Mouse (Mus musculus) v-Abl transformed pro-B cells (cell line): Measurements from ENCODE around the gene Snx18.

ENCODE experiments used
- in situ Hi-C, 2 experiments: fragments of 400-800 bp; cut with MboI; formaldehyde crosslinking; loops; one replicate each; pipeline ENCODE4 v1.15.1; 2025; ENCODE audit not compliant: unreplicated experiment in 2 of 2

The Snx18 gene

GRCm38 (mm10) chr13:113617891-113618823 lies at the start of gene Snx18:
Gene Snx18 (minus strand): TSS chr13:113618564.
- in situ Hi-C loops: loop anchor here (5.0 to 25.0 kb wide), 6 partner anchors 281 to 1331 kb away; partner anchors contain the start of genes Ankrd55 (in 1 of the 2) and Gpx8 (in 1 of the 2)

DNA sequence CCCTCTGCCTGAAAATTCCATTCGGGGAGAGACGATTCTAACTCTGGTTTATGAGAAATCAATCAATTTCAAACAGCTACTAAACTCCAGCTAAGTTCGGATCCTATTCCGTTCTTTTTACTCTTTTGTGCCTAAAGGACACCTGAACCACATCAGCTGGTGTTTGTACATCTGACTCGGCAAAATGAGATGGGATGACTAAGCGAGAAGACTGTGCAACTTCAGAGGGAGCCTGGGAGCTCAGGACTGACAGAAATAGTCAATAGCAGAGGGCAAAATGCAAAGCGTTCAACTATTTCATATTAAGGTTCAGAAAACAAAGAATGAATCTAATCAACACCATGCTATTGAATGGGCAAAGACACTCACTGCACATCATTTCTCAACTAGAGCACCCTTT lies 45.5 kb upstream of the Snx18 start:
- in situ Hi-C loops: no loop called here

DNA sequence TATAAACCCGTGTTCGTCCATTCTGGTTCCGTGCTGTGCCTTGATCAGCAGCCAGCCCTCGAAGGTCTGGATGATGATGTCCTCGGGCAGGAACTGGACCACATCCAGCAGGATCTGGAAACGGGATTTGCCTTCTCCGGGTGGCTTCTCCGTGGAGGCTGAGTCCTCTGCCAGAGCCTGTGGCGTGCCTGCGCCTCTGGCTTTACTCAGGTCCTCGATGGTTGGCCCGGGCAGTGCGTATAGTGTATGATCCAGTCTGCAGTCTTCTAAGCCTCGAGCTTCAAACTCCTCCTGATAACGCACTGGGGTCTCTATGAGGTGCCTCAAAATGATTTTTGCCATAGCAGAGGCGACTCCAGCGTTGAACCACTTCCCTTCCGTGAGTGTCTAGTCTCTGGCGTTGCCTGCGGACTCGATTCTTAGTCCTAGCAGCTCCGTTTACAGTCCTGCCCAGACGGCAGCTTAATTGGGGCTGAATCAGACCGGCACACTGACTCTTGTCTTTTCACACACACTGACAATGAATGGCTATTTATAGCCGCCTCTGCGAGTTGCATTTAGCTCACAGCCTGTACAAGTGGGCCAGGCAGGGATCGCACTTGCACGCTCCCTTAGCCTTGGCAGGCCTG lies 44.9 kb upstream of the Snx18 start, which contains the start of gene Hspb3:
Gene Hspb3 (minus strand): TSS at position 526 of the 629 bp plus-strand sequence.
- in situ Hi-C loops: no loop called here

- in situ Hi-C loops: no loop called here
Measured at GRCm38 (mm10) chr13:113661826-113662271, 43.5 kb upstream of the Snx18 start.

- in situ Hi-C loops: no loop called here
Measured at GRCm38 (mm10) chr13:113660576-113661310, 42.4 kb upstream of the Snx18 start.

- in situ Hi-C loops: no loop called here
Measured at GRCm38 (mm10) chr13:113657204-113657603, 38.8 kb upstream of the Snx18 start.

DNA sequence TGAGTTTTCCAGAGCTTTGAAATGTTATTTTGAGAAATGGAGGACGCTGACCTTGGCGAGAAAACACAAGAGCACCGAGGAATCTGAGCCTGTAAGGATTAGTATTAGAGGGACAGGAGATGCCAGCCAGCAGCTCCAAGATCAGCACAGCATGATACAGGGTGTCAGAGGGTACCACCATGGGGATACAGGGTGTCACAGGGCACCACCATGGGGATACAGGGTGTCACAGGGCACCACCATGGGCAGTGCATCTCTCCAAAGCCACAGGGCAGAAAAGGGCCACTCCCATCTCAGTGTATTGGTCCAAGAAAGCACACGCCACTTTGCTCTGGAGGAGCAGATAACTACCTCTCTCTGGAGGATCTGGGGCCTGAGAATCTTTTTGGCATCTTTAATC lies 38.3 kb upstream of the Snx18 start:
- in situ Hi-C loops: no loop called here

GRCm38 (mm10) chr13:113655511-113655910 lies 37.1 kb upstream of the Snx18 start:
- in situ Hi-C loops: no loop called here

- in situ Hi-C loops: loop anchor here (5.0 to 25.0 kb wide), 3 partner anchors 226 to 1156 kb away; no protein-coding TSS in a partner anchor
Measured at GRCm38 (mm10) chr13:113640944-113641597, 22.7 kb upstream of the Snx18 start.

DNA sequence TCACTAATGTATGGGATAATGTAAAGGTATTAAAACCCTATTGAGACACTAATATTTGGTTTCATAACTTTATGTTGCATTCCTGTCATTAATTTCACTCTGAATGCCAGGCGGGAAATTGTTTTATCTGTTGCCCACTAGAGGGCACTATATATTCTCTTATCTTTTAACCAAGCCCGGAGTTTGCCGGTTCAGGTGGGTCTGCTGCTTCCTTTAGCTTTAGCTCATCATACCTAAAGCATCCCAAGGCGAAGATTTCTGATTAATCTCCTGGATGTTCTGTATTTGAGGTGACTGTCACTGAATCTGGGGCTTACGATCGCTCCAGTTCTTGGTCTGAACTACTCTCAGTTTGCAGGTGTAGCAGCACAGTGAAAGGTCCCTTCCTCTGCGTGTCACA lies 20.6 kb upstream of the Snx18 start:
- in situ Hi-C loops: loop anchor here in 1 of 2 experiments (5.0 to 25.0 kb wide), 2 partner anchors 223 to 1148 kb away; no protein-coding TSS in a partner anchor

GRCm38 (mm10) chr13:113635799-113636222 lies 17.4 kb upstream of the Snx18 start:
- in situ Hi-C loops: loop anchor here in 1 of 2 experiments (5.0 to 25.0 kb wide), 2 partner anchors 226 to 1151 kb away; no protein-coding TSS in a partner anchor

- in situ Hi-C loops: loop anchor here in 1 of 2 experiments (5.0 to 25.0 kb wide), 2 partner anchors 227 to 1152 kb away; no protein-coding TSS in a partner anchor
Measured at GRCm38 (mm10) chr13:113634732-113635481, 16.5 kb upstream of the Snx18 start.

GRCm38 (mm10) chr13:113632506-113632905 lies 14.1 kb upstream of the Snx18 start:
- in situ Hi-C loops: loop anchor here in 1 of 2 experiments (25.0 kb wide), 1 partner anchor 1155 kb away; no protein-coding TSS in a partner anchor

GRCm38 (mm10) chr13:113627601-113628000 lies 9.2 kb upstream of the Snx18 start:
- in situ Hi-C loops: loop anchor here in 1 of 2 experiments (25.0 kb wide), 1 partner anchor 1160 kb away; no protein-coding TSS in a partner anchor

DNA sequence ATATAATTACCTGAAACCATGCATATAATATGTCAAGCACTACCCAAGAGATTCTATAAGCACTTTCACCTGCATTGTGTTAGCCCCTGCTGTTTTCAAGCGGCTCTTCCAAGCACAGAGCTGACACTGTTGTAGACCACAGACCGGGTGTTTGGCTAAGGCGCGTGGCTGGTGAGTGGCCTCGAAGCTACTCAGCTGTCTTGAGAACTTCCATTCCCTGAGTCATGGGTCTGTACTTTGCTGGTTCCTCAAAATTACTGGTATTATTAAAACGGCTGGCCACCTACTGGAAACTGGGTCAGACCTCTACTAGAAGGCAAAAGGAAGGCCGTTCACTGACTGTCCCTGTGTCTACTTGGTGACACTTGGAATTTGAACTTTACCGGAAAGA lies 4.5 kb upstream of the Snx18 start:
- in situ Hi-C loops: loop anchor here (25.0 kb wide), 3 partner anchors 286 to 1336 kb away; partner anchors contain the start of gene Ankrd55 (in 1 of the 2)

DNA sequence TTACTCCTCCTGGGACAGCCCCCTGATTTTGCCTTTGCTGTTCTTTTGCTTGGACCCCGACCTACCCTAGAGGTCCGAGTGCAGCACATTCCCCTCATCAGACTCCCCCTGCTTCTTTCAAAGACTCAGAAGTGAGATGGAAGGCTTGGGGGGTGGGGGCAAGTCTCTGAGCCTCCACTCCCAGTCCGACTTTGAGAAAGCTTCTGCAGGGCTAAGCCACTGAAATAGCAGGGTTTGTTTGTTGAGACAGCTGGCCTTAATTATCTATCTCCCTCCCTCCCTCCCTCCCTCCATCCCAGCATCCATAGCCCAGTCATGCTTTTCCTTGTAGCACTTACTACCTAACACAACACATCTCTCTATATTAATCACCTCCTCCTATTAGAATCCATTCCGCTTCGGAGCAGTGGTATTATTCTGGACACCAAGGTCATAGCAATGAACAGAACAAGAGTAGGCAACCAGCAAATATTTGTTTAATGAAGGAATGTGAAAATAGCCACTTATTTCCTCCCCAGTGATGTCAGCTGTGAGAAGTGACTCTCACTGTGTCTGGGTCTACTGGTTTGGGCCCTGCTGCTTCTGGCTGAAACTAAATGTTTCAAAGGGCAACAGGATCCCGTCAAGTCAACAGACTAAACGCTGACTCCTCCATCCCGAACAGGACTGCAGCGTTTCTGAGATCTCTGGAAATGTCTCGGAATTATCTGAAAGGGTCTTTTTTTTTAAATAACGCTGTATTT lies 3.9 kb upstream of the Snx18 start:
- in situ Hi-C loops: loop anchor here (25.0 kb wide), 3 partner anchors 285 to 1335 kb away; partner anchors contain the start of gene Ankrd55 (in 1 of the 2)

- in situ Hi-C loops: loop anchor here (5.0 to 25.0 kb wide), 6 partner anchors 282 to 1332 kb away; partner anchors contain the start of genes Ankrd55 (in 1 of the 2) and Gpx8 (in 1 of the 2)
Measured at GRCm38 (mm10) chr13:113619003-113619402, 639 bp upstream of the Snx18 start.
